19 mouse cellular contexts compared by ENCODE assay signal in the genomic region with DNA sequence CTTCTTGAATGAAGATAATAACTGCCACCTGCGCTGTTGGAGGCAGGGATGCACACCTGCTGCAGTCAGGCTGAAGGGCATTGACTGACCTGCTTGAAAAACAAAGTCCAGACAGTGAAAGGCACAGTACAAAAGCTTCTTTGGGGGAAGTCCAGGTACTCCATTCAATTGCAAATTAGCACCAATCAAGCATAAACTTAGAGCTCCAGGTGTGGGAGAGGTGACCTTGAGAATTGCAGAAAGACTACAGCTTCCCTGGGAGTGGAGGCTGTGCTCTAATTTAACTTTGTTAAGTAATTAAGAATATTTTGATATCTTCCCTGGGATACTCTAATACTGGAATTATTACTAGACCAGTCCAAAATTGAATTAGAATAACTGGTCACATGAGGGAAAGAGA. TPM values are rescaled to one million over a fixed set of nuclear protein-coding genes. Genes with fewer than 3 reads are reported as not detected.
A peak's percentile ranks its signal among the peaks of the same experiment; 100 is the strongest.
DNase-seq lines count a peak whose midpoint lies in the region; TF ChIP-seq lines count a peak whose summit lies in the region.
"Not testable (repeated sequence)": the region's sequence is repeated elsewhere in the genome, so short reads cannot be mapped to it uniquely, and the experiment has no call there.
"Had no signal": no experiment of that assay in that cellular context is flagged by ENCODE, and none has a peak within 500 bp of the region (broad histone marks: within the 10 kb centered on the region; RNA-seq: fewer than 3 reads in every experiment).

No protein-coding gene starts in this region.

- peaks cover 28% of the 10 kb centered on the region for H3K9me3 ChIP-seq in ES-Bruce4 (replicated peaks; ENCODE audit: control insufficient read depth, insufficient read depth, low read length, poor library complexity, severe bottlenecking)
- peaks cover 11% of the 10 kb centered on the region for H3K9me3 ChIP-seq in ES-E14 (ENCODE audit: control insufficient read depth, insufficient read depth, low read depth, low read length)

- not testable (repeated sequence) for H3K4me3 ChIP-seq in ES-Bruce4 (ENCODE audit: low read depth, low read length); ES-E14 (ENCODE audit: insufficient read depth in 1 of 2, low read depth in 1 of 2, low read length in 2 of 2, poor library complexity in 1 of 2, severe bottlenecking in 1 of 2)

- peak; percentile 79 for TF ChIP-seq EP300 in ES-Bruce4 (IDR thresholded peaks at IDR 0.05; ENCODE audit: insufficient read depth, low read depth, low read length)

- in situ Hi-C loops in ES-E14 (cut with MboI; ENCODE audit: low sequenced_read_pairs in 2 of 2, unreplicated experiment in 2 of 2), result not testable (repeated sequence)

- not testable (repeated sequence) for TF ChIP-seq CTCF in ES-Bruce4 (IDR thresholded peaks at IDR 0.05; ENCODE audit: low read depth, low read length)

- not testable (repeated sequence) for H3K27me3 ChIP-seq in ES-Bruce4 (ENCODE audit: control insufficient read depth, insufficient read depth, low read length, poor library complexity, severe bottlenecking)

- peak; percentile 51 for DNase-seq in ES-E14 (ENCODE audit: low read depth, low spot score)
- DNase-seq in WW6 (ENCODE audit: low read depth, low spot score), result peak; percentile 13
- DNase-seq in brain, adult 2 months (ENCODE audit: low read depth, low spot score), result peak; percentile 2
- DNase-seq in cerebellum, adult 9-11 months, result peak; percentile 3
- DNase-seq in kidney, adult 18-20 months, result peak; percentile 10

- not testable (repeated sequence) for H3K4me1 ChIP-seq in ES-Bruce4 (ENCODE audit: control insufficient read depth, insufficient read depth, low read length); ES-E14 (ENCODE audit: control insufficient read depth in 2 of 2, insufficient read depth in 2 of 2, low read length in 2 of 2, poor library complexity in 1 of 2)

- H3K9ac ChIP-seq in ES-Bruce4 (ENCODE audit: low read depth, poor library complexity, severe bottlenecking); ES-E14 (ENCODE audit: insufficient read depth, low read depth, low read length, poor library complexity, severe bottlenecking): not testable (repeated sequence)

- not testable (repeated sequence) for TF ChIP-seq POLR2A in ES-Bruce4 (IDR thresholded peaks at IDR 0.05; ENCODE audit: insufficient read depth, low read length)

- H3K36me3 ChIP-seq in ES-Bruce4 (ENCODE audit: control insufficient read depth, insufficient read depth, low read length, poor library complexity, severe bottlenecking); ES-E14 (ENCODE audit: control insufficient read depth, insufficient read depth, low read length, poor library complexity, severe bottlenecking): not testable (repeated sequence)

- H3K27ac ChIP-seq in ES-Bruce4 (ENCODE audit: insufficient read depth, low read length) (peak overlapping the region; percentile 91), ES-E14 (ENCODE audit: insufficient read depth, low read depth, low read length, poor library complexity, severe bottlenecking) (peak overlapping the region; percentile 91; the same call in 1 of the 2 replicates)

RNA-seq across cellular contexts. Expression of a gene that starts 13.7 kb away (rescaled TPM):
- polyA plus RNA-seq in ES-Bruce4 (2011; ENCODE audit: insufficient read depth, insufficient read length, low read depth, missing spikeins), result not detected in 2 replicates
- not detected in 2 replicates for total RNA-seq in ES-E14 (2012; rRNA removed)
- total RNA-seq: CH12.LX; common myeloid progenitor, adult 5-6 weeks; MEL had no signal
- polyA plus RNA-seq: activated CD4-positive, CD25-positive, alpha-beta regulatory T cell, adult 4 months; CD4-positive, CD25-positive, alpha-beta regulatory T cell, adult 4 months; embryonic facial prominence, embryonic 11.5 days; embryonic facial prominence, embryonic 13.5 days; embryonic facial prominence, embryonic 15.5 days; erythroblast, embryonic 14.5 days; forebrain, embryonic 10.5 days; forebrain, embryonic 12.5 days; forebrain, embryonic 14.5 days; forebrain, embryonic 16.5 days had no signal
